Mouse (Mus musculus): ENCODE results near the gene Cntnap5b.

DNA sequence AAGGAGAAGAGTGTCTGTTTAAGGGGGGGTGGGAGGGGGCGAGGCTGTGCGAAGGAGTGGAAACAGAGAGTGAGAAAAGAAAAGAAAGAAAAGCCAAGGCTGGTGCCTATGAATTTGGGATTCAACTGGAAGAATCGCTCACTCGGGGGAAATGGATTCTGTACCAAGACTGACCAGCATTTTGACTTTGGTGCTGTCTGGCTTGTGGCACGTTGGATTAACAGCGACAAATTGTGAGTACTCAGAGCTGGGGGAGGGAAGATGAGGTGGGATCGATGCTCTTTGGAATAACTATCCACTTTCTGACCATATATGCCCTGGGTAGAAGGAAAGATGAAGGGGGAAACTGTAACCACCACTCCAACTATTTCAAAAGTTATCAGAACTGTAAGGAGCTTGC, at the start of gene Cntnap5b:
- TF ChIP-seq CHD2 (IDR thresholded peaks at IDR 0.05; ENCODE audit: low read depth, low read length) (no peak), ZNF384 (IDR thresholded peaks at IDR 0.05; ENCODE audit: low read depth, low read length) (no peak)

All from ES-E14 (cell line).